Mouse (Mus musculus): ENCODE data around the gene Hspg2.

The Hspg2 gene

GRCm38 (mm10) chr4:137461981-137462690, 6.4 kb upstream of the Hspg2 start:
- DNase-seq: no peak

GRCm38 (mm10) chr4:137465125-137465787, 3.3 kb upstream of the Hspg2 start:
- DNase-seq: no peak

GRCm38 (mm10) chr4:137466991-137467390, 1.6 kb upstream of the Hspg2 start:
- DNase-seq: no peak

DNA sequence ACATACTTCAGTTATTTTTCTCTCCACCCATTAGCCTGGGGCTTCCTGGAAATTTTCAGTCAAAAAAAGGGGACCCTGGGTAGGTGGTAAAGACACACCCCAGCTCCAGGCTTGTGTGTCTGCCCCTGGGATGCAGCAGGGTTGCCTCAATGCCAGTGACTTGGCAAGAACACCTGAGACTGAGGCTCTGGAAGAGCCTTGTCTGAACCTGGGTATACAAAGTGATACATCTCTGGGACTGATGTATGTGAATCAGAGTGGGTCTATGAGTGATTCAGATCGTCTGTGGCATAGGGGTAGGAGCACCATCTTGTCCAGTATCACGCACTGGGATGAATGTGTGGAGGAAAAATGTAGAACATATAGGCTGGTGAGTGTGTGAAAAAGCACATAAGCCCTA, 1.0 kb upstream of the Hspg2 start:
- DNase-seq: no peak

GRCm38 (mm10) chr4:137469081-137469844, 694 bp downstream of the Hspg2 start:
- DNase-seq: no peak

DNA sequence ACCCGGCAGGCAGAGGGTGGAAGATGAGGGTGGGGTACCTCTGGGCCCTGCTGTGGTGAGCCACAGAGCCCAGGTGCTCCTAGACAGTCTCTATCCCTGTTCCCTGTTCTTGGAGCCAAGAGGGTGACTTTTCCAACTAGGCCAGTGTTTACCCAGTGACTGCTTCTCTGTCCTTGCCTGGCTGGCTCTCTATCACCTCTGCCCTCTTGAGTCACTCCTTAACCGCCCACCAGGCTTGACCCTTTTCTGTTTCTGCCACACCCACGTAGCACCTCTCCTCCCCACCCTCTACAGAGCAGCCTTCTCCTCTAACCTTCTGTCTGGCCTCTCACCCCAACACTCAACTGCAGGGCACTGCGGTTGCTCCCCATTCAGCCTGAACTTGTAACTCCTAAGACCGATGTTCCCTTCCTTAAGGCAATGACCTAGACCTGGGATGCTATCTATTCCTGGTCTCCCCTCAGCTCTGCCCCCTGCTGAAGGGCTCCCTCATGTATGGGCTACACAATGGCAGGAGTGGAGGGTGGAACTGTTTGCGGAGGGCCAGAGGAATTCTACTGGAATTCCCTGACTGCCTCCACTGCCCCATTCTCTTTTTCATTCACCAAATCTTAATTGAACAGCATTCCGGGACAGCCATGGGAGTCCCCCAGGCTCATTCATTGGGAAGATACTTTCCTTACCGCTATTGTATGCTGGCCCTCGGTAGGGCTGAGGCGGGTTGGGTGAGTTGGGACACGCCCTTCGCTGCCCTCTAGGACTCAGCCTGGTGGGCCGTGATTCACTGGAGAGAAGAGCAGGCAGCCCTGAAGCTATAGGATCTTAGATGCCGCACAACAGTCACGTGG, 1.5 kb downstream of the Hspg2 start:
- DNase-seq: no peak

DNA sequence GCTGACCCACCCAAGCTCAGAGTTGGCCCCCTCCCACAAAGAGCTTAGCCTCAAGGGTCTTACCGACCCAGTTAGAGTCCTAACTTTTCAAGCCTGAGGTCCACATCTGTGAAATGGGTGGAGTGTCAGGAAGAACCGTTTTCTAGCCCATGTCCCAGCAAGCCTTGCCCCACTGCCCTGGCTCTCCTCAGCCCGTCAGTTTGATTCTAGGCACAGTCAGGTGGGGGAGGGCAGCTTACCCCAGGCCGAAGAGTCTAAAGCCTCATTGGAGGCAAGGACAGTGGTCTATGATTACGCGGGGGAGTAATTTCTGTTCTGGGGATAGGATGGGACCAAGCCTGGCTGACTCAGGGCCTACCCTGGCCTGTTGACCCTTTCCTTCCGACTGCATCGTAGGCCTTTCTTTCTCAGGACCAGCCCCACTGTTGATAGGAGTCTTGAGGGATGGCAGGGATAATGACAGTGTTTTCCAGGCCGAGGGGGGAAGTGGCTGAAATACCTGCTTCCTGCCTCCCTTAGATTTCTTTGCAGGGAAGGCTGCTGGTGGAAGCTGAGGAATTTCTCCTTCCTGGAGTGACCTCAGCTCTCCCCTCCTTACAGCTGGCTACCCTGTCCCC, 2.2 kb downstream of the Hspg2 start:
- DNase-seq: no peak

GRCm38 (mm10) chr4:137471326-137471725, 2.8 kb downstream of the Hspg2 start:
- no peak for DNase-seq

GRCm38 (mm10) chr4:137473240-137473639, 4.7 kb downstream of the Hspg2 start:
- DNase-seq: no peak

DNA sequence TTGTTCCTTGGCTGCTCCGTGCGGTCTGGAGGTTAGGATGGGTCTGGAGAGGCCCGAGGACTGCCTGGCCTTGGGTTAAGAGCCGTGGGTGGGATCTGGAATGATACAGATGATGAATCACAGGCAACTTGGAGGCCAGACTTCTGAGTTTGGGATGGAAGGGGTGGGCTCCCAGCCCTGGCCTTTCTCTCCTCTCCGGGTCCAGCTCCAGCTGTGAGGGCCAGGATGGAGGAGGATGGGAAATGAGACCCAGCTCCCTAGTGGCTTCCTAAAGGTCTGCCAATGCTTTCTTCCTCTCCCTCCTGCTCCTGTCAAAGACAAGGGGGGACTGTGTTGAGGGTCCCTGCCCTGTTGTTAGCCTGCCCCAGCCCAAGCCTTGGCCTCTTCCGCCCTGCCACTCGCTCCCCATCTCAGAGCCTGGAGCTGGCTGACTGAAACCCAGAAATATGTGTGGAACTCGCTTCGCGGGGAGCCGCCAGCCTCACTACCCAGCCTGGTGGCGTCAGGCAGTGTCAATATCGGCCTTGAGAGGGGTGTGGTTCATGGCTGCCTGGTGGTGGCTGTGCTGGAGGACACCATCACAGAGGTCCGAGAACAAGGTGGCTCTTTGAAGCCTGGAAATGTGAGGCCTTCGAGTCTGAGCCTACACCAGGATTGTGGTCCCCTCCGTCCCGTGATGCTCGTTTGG, 5.3 kb downstream of the Hspg2 start:
- no peak for DNase-seq

GRCm38 (mm10) chr4:137474694-137475093, 6.1 kb downstream of the Hspg2 start:
- DNase-seq: no peak

- DNase-seq: no peak
These were observed 6.9 kb downstream of the Hspg2 start for GRCm38 (mm10) chr4:137475271-137476050.

GRCm38 (mm10) chr4:137476065-137476760, 7.6 kb downstream of the Hspg2 start:
- no peak for DNase-seq

DNA sequence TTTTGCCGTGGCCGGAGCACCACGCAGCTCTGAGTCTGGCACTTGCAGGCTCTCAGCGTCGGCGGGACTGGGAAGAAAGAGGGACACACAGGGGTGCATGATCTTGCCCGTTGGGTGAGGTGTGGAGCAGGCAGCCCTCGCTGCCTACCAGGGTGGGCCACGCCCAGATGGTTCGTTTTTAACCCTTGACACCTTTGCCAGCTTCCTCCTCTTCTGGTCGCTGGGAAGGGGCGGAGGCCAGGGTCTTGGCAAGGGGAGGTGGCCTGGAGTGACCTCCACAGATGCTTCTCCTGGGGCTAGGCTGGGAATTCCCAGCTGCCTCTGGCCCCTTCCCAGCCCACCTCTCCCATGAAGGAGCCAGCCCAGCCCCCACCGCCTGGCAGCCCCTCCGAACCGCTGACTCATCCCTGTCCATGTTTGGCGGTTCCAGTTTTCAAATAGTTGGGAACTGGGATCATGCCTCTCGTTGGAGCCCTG, 8.2 kb downstream of the Hspg2 start:
- DNase-seq: no peak

DNA sequence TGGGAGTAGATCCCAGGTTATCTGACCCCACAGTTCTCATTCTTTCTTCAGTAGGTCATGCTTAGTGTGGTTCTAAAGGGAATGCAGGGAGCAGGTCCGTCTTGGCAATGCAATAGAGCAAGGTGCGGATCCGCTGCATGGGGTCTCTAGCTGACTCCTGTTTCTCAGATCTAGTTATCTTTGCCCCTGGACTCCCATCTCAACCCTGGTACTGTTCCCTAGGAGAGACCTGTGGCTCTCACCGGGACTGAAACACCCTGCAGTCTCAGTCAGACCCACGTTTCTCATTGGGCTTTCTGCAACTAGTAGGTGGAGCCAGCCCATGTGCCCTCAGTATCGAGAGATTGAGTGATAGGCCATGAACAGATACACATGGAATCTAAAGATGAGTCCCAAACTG, 9.0 kb downstream of the Hspg2 start:
- DNase-seq: no peak

- DNase-seq: no peak
These were observed 9.7 kb downstream of the Hspg2 start for GRCm38 (mm10) chr4:137478306-137478705.

DNA sequence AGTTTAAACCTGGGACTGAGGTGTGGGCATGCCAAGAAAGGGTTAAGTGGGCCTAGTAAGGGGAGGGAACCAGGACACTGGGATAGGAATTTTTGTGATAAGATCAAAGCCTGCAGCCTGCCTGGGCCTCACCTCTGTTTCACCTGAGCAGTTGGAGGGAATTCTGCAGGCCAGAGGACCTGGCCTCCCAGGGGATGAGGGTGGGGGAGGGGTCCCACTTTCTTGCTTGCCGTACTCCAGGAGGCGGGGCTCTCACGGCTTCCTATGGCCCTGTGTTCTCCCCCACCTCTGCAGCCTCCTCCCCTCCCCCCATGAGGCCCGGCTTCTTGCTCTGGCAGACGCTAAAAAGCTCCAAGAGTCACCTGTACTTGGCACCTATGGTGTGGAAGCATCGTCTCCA, 11.2 kb downstream of the Hspg2 start:
- no peak for DNase-seq

DNA sequence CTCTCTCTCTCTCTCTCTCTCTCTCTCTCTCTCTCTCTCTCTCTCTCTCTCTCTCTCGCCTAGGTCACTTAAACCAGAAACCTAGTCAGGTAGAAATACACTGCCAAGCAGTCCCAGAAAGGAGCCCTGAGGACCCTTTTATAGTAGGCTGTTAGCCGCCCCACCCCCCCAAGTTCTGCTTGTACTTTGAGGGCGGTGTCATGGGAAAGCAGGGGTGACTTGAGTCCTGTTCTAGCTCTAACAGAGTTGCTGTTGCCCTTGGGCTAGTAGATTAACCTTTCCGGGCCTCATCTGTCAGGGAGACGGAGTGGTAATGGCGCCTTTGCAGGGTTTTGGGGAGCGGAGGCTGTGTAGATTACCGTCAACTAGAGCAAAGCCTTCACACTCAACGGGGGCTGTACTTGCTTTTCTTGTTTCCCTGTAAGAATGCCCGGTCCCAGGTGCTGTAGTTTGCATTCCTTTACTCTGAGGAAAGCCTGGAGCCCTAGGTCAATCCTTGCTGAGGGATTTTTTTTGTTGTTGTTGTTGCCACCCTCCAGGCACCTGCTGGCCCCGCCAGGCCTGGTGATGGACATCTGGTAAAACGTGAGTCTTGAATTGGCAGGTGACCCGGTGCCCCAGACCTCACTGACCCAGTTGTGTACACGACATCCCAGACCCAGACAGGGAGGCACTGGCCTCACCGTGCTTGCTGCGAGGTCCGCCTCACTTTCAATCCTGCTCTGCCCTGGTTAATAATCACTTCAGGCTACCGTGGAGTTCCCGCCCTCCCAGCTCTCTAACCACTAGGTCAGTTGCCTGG, 11.8 kb downstream of the Hspg2 start:
- no peak for DNase-seq

DNA sequence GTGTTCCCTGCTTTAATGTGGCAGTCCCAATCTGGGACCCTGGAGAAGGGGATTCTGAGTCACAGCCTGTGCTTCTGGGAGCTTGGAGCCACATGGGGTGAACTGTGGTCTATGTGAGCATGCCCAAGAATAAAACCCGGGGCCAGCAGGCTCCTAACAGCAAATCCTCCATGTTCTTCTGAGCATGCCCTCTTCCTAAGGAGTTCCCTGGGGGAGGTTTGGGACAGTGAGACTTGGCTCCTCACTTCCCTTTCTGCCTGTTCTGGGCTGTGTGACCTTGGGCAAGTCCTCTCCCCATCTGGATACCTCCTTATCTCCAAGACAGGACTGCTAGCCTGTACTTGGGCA, 12.4 kb downstream of the Hspg2 start:
- no peak for DNase-seq
